ENCODE assay signal across 18 mouse cellular contexts in the genomic region with DNA sequence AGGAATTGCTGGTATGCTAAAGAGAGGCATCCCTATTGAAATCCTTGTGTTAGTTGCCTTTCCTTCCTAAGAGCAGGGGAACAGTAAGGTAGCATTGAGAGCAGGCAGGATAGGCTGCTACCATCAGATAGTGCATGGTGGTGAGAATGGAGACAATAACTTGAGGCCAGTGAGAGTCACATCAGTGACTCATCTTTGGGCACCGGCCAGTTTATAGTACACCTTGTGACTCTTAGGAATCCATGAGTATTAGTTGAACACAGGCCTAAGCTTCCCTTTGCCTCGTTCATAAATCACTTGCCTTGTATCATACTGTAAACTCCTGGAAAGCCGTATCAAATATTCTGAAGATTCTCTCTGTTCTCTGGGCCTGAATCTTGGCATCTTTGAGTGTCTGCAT.
A peak's percentile ranks its signal among the peaks of the same experiment; 100 is the strongest.
DNase-seq lines count a peak whose midpoint lies in the region; ATAC-seq lines count a peak whose summit lies in the region.
"Had no signal": no experiment of that assay in that cellular context is flagged by ENCODE, and none has a peak within 500 bp of the region (broad histone marks: within the 10 kb centered on the region; RNA-seq: fewer than 3 reads in every experiment).

No protein-coding gene starts in this region.

- peaks cover 5% of the 10 kb centered on the region; the same call in 1 of the 2 replicates for H3K36me3 ChIP-seq in kidney, embryonic 14.5 days (ENCODE audit: control insufficient read depth, insufficient read depth, low read length)
- H3K36me3 ChIP-seq: forebrain, embryonic 15.5 days had no signal

- no peak overlapping the region for H3K9ac ChIP-seq in kidney, embryonic 14.5 days (ENCODE audit: low read depth, low read length)
- H3K9ac ChIP-seq: forebrain, embryonic 15.5 days; hindbrain, embryonic 12.5 days; liver, embryonic 15.5 days had no signal

- H3K4me3 ChIP-seq in kidney, embryonic 14.5 days (ENCODE audit: low read length) = no peak overlapping the region
- H3K4me3 ChIP-seq: forebrain, embryonic 15.5 days; hindbrain, embryonic 12.5 days; liver, embryonic 15.5 days had no signal

- H3K4me1 ChIP-seq in kidney, embryonic 14.5 days (ENCODE audit: control insufficient read depth, insufficient read depth, low read length) = no peaks in the 10 kb centered on the region
- H3K4me1 ChIP-seq: hindbrain, embryonic 12.5 days; liver, embryonic 15.5 days had no signal

- no peaks in the 10 kb centered on the region for H3K27me3 ChIP-seq in kidney, embryonic 14.5 days (ENCODE audit: control insufficient read depth, insufficient read depth, low read length)
- H3K27me3 ChIP-seq: CH12.LX; forebrain, embryonic 15.5 days; hindbrain, embryonic 12.5 days; liver, embryonic 15.5 days had no signal

- ATAC-seq in kidney, embryonic 14.5 days (ENCODE audit: low FRiP score, low TSS enrichment) = no peak
- ATAC-seq: forebrain, embryonic 15.5 days; inflammation-experienced regulatory T-cells, adult 6 months had no signal

- H3K27ac ChIP-seq in kidney, embryonic 14.5 days (ENCODE audit: low read depth, low read length) = no peak overlapping the region
- H3K27ac ChIP-seq: forebrain, embryonic 15.5 days; hindbrain, embryonic 12.5 days; kidney, postnatal 0 days; liver, embryonic 15.5 days; stomach, postnatal 0 days had no signal

- WGBS in kidney, embryonic 14.5 days = 87% methylated on average over 3 of the region's 3 CpGs

- no peaks in the 10 kb centered on the region for H3K9me3 ChIP-seq in kidney, embryonic 14.5 days (ENCODE audit: control insufficient read depth, low read length)
- H3K9me3 ChIP-seq: forebrain, embryonic 15.5 days; hindbrain, embryonic 12.5 days; liver, embryonic 15.5 days had no signal

- DNase-seq in kidney, adult 18-20 months = peak; percentile 2
- peak; percentile 89 for DNase-seq in 3T3-L1 (ENCODE audit: low read depth, low spot score)
- DNase-seq in Muller cell, postnatal 12 days (ENCODE audit: inconsistent ontology term) = peak; percentile 65
- peak; percentile 58 for DNase-seq in adrenal gland, postnatal 25 days
- DNase-seq in right cerebral cortex, adult 2 months (ENCODE audit: low spot score in 2 of 2) = no peak
- no peak for DNase-seq in left cerebral cortex, adult 11 months (ENCODE audit: low spot score)
- DNase-seq in left cerebral cortex, postnatal 4 days = no peak
- DNase-seq: layer of hippocampus, adult 9-11 months; lung, postnatal 14 days; thymus, postnatal 25 days had no signal

- intact Hi-C loops in left cerebral cortex, postnatal 4 days (cut with DNase I) = no loop called here

- H3K4me2 ChIP-seq in kidney, embryonic 14.5 days (replicated peaks; ENCODE audit: low read depth, low read length) = no peak overlapping the region
- H3K4me2 ChIP-seq: forebrain, embryonic 15.5 days; hindbrain, embryonic 12.5 days; liver, embryonic 15.5 days had no signal

Comparison
In these comparisons a context has a peak if more than half of its experiments do, and no peak if none do; other contexts are left out.
1. DNase-seq: peak in kidney, adult 18-20 months (single experiment), 3T3-L1 (single experiment), Muller cell, postnatal 12 days (single experiment) and adrenal gland, postnatal 25 days (single experiment); none in right cerebral cortex, adult 2 months (0 of 2), left cerebral cortex, adult 11 months (single experiment) and left cerebral cortex, postnatal 4 days (single experiment).